Mouse (Mus musculus) cortical plate, adult 2 months (tissue): Measurements from ENCODE around the gene Shisa4. TPM values are rescaled to one million over a fixed set of nuclear protein-coding genes. Genes with fewer than 3 reads are reported as not detected.

Experiments
- H3K27ac ChIP-seq: fragments of 200-500 bp; 2 replicates; pipeline ENCODE4 v1.5.1; 2012; ENCODE audit warnings: low read length, control low read depth, inconsistent platforms; ENCODE audit not compliant: insufficient read depth
- H3K4me1 ChIP-seq: fragments of 200-500 bp; 2 replicates; pipeline ENCODE4 v1.6.1; 2011; ENCODE audit warnings: low read length; ENCODE audit not compliant: control insufficient read depth, insufficient read depth
- H3K4me3 ChIP-seq: fragments of 200-500 bp; 2 replicates; pipeline ENCODE4 v1.5.1; 2011; ENCODE audit warnings: mild to moderate bottlenecking, low read length, control low read depth; ENCODE audit not compliant: insufficient read depth
- CTCF ChIP-seq: fragments of 200-500 bp; IDR thresholded peaks from 2 replicates; pipeline ENCODE4 v1.5.1; 2011; ENCODE audit warnings: mild to moderate bottlenecking, control low read depth, low read length; ENCODE audit not compliant: insufficient read depth; ENCODE audit errors: extremely low read depth
- POLR2A ChIP-seq: fragments of 200-500 bp; IDR thresholded peaks from 2 replicates; pipeline ENCODE4 v1.6.1; 2011; ENCODE audit warnings: mild to moderate bottlenecking, low read length, control low read depth; ENCODE audit not compliant: insufficient read depth; ENCODE audit errors: extremely low read depth
- polyA plus RNA-seq: library from polyadenylated mRNA; depleted of rRNA; stranded (reverse); fragments of >200 nt; gene quantifications from 2 replicates; pipeline ENCODE4 v1.2.3, GENCODE M21; 2012

Shisa4 gene
- polyA plus RNA-seq, 1 experiment = 220 TPM

- TF ChIP-seq CTCF = peak; percentile 89
- peak; percentile 56; the same call in 1 of the 2 replicates for TF ChIP-seq POLR2A
- peak overlapping the region; percentile 28 for H3K4me3 ChIP-seq
- peak overlapping the region; percentile 31; the same call in 1 of the 2 replicates for H3K27ac ChIP-seq
- H3K4me1 ChIP-seq = no peaks in the 10 kb centered on the region
These were observed 6.8 kb downstream of the Shisa4 start for GRCm38 (mm10) chr1:135368245-135368644.

- Histone ChIP-seq H3K4me1 (no peaks in the 10 kb centered on the region), H3K4me3 (no peak overlapping the region), H3K27ac (no peak overlapping the region)
- no peak for TF ChIP-seq POLR2A
These were observed 7.4 kb downstream of the Shisa4 start for GRCm38 (mm10) chr1:135367595-135367994.

- Histone ChIP-seq H3K4me1 (no peaks in the 10 kb centered on the region), H3K27ac (no peak overlapping the region), H3K4me3 (no peak overlapping the region)
- TF ChIP-seq CTCF (no peak), POLR2A (no peak)
These were observed 8.0 kb downstream of the Shisa4 start for GRCm38 (mm10) chr1:135367005-135367404.

- TF ChIP-seq CTCF = no peak
- no peak for TF ChIP-seq POLR2A
- no peak overlapping the region for H3K27ac ChIP-seq
- H3K4me3 ChIP-seq = no peak overlapping the region
- no peaks in the 10 kb centered on the region for H3K4me1 ChIP-seq
These were observed 8.7 kb downstream of the Shisa4 start for GRCm38 (mm10) chr1:135366380-135366779.

GRCm38 (mm10) chr1:135363446-135363845 lies 11.6 kb downstream of the Shisa4 start:
- no peaks in the 10 kb centered on the region for H3K4me1 ChIP-seq
- TF ChIP-seq CTCF = no peak
- TF ChIP-seq POLR2A = no peak
- H3K27ac ChIP-seq = no peak overlapping the region
- no peak overlapping the region for H3K4me3 ChIP-seq

- TF ChIP-seq CTCF = no peak
- TF ChIP-seq POLR2A = no peak
- Histone ChIP-seq H3K27ac (no peak overlapping the region), H3K4me1 (no peaks in the 10 kb centered on the region), H3K4me3 (no peak overlapping the region)
These were observed 12.9 kb downstream of the Shisa4 start for GRCm38 (mm10) chr1:135362115-135362514.

- TF ChIP-seq POLR2A (no peak), CTCF (no peak)
- Histone ChIP-seq H3K27ac (no peak overlapping the region), H3K4me1 (no peaks in the 10 kb centered on the region), H3K4me3 (no peak overlapping the region)
These were observed 13.5 kb downstream of the Shisa4 start for GRCm38 (mm10) chr1:135361491-135361890.

- H3K27ac ChIP-seq = no peak overlapping the region
- H3K4me1 ChIP-seq = no peaks in the 10 kb centered on the region
- no peak for TF ChIP-seq POLR2A
- TF ChIP-seq CTCF = no peak
- H3K4me3 ChIP-seq = no peak overlapping the region
These were observed 16.0 kb downstream of the Shisa4 start for GRCm38 (mm10) chr1:135359071-135359470.

- Histone ChIP-seq H3K27ac (0 out of 2 replicates have a peak overlapping the region, but pooled peaks have one; percentile 49), H3K4me1 (no peaks in the 10 kb centered on the region; the same call in 1 of the 2 replicates), H3K4me3 (no peak overlapping the region)
- no peak for TF ChIP-seq POLR2A
- TF ChIP-seq CTCF = no peak
These were observed 23.1 kb downstream of the Shisa4 start for GRCm38 (mm10) chr1:135351953-135352352.

GRCm38 (mm10) chr1:135347498-135348169 lies 27.4 kb downstream of the Shisa4 start:
- Histone ChIP-seq H3K27ac (no peak overlapping the region), H3K4me1 (no peaks in the 10 kb centered on the region; the same call in 1 of the 2 replicates), H3K4me3 (no peak overlapping the region)
- TF ChIP-seq CTCF (no peak), POLR2A (no peak)

GRCm38 (mm10) chr1:135346891-135347290 lies 28.1 kb downstream of the Shisa4 start:
- no peak overlapping the region for H3K4me3 ChIP-seq
- no peak overlapping the region for H3K27ac ChIP-seq
- TF ChIP-seq POLR2A = no peak
- no peak for TF ChIP-seq CTCF
- no peaks in the 10 kb centered on the region; the same call in 1 of the 2 replicates for H3K4me1 ChIP-seq
